Mouse (Mus musculus) testis, adult 2 months (tissue): ENCODE measurements around the gene Armc9. TPM values are rescaled to one million over a fixed set of nuclear protein-coding genes. Genes with fewer than 3 reads are reported as not detected.

ENCODE experiments used
- H3K27ac ChIP-seq: fragments of 200-500 bp; 2 replicates; pipeline ENCODE4 v1.5.1; 2012; ENCODE audit warnings: low read depth, low read length; ENCODE audit not compliant: control insufficient read depth, insufficient read depth
- H3K27me3 ChIP-seq: fragments of 200-500 bp; 2 replicates; pipeline ENCODE4 v1.6.1; 2012; ENCODE audit warnings: mild to moderate bottlenecking, low read length, moderate library complexity; ENCODE audit not compliant: control insufficient read depth, insufficient read depth
- H3K36me3 ChIP-seq: fragments of 200-500 bp; 2 replicates; pipeline ENCODE4 v1.6.1; 2012; ENCODE audit warnings: mild to moderate bottlenecking, low read length; ENCODE audit not compliant: control insufficient read depth, insufficient read depth
- H3K4me1 ChIP-seq: fragments of 200-500 bp; 2 replicates; pipeline ENCODE4 v1.6.1; 2012; ENCODE audit warnings: low read length; ENCODE audit not compliant: control insufficient read depth, insufficient read depth
- H3K4me3 ChIP-seq: fragments of 200-500 bp; 2 replicates; pipeline ENCODE4 v1.5.1; 2012; ENCODE audit warnings: low read depth, mild to moderate bottlenecking, low read length, moderate library complexity, mixed read lengths; ENCODE audit not compliant: control insufficient read depth
- CTCF ChIP-seq: fragments of 200-500 bp; IDR thresholded peaks from 2 replicates; pipeline ENCODE4 v1.5.1; 2012; ENCODE audit warnings: low read depth, mild to moderate bottlenecking, inconsistent platforms, low read length, moderate library complexity; ENCODE audit not compliant: control insufficient read depth, insufficient read depth, insufficient replicate concordance
- POLR2A ChIP-seq: fragments of 200-500 bp; IDR thresholded peaks from 2 replicates; pipeline ENCODE4 v1.6.1; 2012; ENCODE audit warnings: low read depth, mild to moderate bottlenecking, inconsistent platforms, low read length, moderate library complexity; ENCODE audit not compliant: control insufficient read depth
- polyA plus RNA-seq: library from polyadenylated mRNA; depleted of rRNA; stranded (reverse); fragments of >200 nt; gene quantifications from 2 replicates; pipeline ENCODE4 v1.2.3, GENCODE M21; 2012

The Armc9 gene
- polyA plus RNA-seq, 1 experiment, result 36.5 TPM

DNA sequence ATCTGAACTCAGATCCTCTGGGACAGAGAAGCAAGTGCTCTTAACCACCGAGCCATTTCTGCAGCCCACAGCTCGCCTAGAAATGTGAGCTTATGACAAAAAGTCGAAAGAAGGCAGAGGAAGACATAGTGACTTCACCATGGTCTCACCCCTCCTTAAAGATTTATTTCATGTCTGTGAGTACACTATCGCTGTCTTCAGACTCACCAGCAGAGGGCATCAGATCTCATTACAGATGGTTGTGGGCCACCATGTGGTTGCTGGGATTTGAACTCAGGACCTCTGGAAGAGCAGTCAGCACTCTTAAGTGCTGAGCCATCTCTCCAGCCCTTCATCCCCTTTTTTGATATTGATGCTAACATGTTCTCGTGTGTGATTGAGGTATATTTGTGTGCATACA is 20.0 kb downstream of the Armc9 start:
- no peak overlapping the region for H3K4me3 ChIP-seq
- no peaks in the 10 kb centered on the region for H3K4me1 ChIP-seq
- no peaks in the 10 kb centered on the region for H3K27me3 ChIP-seq
- H3K36me3 ChIP-seq, result peaks cover 3% of the 10 kb centered on the region
- H3K27ac ChIP-seq, result no peak overlapping the region
- TF ChIP-seq POLR2A, result no peak
- no peak for TF ChIP-seq CTCF

DNA sequence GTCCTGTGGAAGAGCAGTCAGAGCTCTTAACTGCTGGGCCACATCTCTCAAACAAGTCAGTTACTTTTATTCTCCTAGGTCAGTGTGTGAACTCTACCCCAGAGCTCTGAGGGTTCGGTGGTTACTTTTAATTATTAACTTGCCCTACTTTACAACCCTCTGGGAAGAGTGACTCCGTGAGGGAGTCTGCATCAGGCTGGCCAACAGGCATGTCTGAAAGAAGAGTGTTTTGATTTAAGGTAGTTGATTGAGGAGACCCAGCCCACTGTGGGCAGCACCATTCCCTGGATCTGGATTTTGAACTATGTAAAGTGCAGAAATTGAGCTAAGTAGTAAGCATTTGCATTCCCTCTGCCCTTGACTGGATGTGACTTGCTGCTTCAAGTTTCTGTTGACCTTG is 21.5 kb downstream of the Armc9 start:
- H3K27me3 ChIP-seq, result no peaks in the 10 kb centered on the region
- TF ChIP-seq CTCF (no peak), POLR2A (no peak)
- no peak overlapping the region for H3K4me3 ChIP-seq
- no peaks in the 10 kb centered on the region for H3K4me1 ChIP-seq
- H3K36me3 ChIP-seq, result peaks cover 3% of the 10 kb centered on the region
- no peak overlapping the region for H3K27ac ChIP-seq

DNA sequence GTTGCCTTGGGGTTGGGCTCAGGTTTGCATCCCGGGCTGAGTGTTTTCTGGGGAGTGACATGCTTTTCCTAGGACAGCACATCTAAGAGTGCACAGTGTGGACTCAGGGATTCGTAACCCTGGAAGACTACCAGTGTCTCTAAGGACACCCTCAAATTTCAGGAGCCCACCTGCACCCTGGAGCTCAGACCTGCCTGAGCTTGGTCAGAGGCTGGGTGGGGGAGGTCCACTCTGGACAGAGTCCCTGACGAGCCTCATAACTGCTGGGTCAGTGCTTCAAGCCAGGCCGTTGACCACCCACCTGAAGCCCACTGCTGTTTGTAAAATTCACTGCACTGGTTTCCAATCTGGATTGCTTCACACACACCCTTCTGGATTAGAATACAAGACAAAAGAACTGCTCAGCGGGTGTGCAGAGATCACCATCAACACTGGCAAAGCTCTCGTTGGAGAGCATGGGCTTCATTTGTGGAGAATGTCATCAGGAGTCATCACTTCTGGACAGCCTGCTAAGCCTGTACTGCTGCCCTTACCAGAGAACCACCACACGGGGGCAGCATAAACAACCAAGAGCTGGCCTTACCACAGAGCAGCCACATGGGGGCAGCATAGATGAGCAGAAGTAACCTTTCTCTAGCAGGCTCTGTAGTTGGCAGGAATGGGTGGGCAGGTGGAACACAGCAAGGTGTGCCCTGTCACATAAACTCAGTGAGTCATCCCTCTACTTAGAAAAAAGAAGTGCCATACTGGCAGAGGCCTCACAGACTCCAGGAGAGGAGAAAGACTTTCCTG is 24.1 kb downstream of the Armc9 start:
- H3K27ac ChIP-seq, result no peak overlapping the region
- no peaks in the 10 kb centered on the region for H3K27me3 ChIP-seq
- H3K4me3 ChIP-seq, result no peak overlapping the region
- peak; percentile 97 for TF ChIP-seq CTCF
- TF ChIP-seq POLR2A, result no peak
- H3K4me1 ChIP-seq, result no peaks in the 10 kb centered on the region
- H3K36me3 ChIP-seq, result peaks cover 1% of the 10 kb centered on the region; the same call in 1 of the 2 replicates

DNA sequence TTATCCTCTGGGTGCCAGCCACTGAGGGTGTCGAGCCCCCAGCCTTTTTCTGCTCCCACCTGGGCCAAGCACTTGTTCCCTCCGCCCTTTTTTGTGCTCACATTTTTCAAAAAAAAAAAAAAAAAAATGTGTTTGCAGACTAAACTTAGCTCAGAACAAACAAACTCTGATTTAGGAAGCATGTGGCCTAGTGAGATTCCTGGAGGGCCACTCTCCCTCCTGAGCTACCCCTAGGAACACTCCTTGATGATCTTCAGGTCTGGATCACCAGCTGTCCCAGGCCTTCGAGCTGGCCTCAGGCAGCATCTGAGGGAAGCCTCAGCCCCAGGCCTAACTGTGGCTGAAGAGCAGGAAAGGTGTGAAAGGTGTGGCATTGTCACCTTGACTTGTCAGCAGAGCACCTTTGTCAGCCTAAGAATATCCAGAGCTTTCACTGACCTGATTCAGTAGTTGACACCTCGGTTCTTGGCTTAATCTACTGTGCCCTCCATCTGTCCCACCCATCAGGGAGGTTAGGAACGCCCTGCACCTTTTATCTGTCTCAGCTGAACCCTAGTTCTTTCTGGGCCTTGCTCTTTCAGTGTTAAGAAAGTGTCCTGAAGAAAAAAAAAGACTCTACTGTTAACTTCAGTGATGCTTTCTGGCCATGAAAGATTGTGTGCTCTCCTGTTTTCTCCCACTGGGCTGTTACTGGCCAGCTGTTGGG is 27.6 kb downstream of the Armc9 start:
- no peak overlapping the region for H3K27ac ChIP-seq
- H3K4me3 ChIP-seq, result no peak overlapping the region
- H3K4me1 ChIP-seq, result no peaks in the 10 kb centered on the region
- H3K36me3 ChIP-seq, result peaks cover 1% of the 10 kb centered on the region; the same call in 1 of the 2 replicates
- H3K27me3 ChIP-seq, result no peaks in the 10 kb centered on the region
- TF ChIP-seq POLR2A, result no peak
- TF ChIP-seq CTCF, result no peak

DNA sequence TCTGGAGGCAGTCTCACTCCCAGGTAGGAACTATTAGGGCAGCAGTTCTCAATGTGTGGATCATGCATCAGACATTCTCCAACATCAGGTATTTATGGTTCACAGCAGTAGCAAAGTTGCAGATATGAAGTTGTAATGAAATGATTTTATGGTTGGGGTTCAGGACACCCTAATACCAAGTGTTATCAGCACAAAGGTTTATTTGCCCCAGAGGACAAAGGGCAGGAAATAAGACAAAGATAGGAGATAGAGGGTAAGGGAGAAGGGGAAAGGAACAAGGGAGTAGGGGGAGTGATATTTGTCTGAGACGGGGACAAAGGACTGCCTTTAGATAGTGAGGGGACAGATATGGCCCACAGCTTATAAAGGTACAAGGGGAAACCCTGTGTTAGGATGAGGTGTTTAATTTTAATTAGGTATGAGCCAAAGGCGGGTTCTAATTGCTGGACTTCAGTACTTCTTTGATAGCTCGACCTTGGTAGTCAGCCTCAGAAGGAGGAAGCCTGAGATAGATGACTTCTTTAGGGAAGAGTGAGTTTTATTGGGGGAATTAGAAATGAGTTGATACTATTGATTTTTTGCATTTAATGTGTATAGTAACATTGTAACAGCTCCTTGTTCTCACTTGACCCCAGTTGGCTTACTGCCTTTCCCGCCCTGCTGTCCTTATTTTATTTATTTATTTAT is 29.1 kb downstream of the Armc9 start:
- Histone ChIP-seq H3K36me3 (peaks cover 1% of the 10 kb centered on the region; the same call in 1 of the 2 replicates), H3K27me3 (no peaks in the 10 kb centered on the region), H3K4me3 (no peak overlapping the region), H3K4me1 (no peaks in the 10 kb centered on the region), H3K27ac (no peak overlapping the region)
- no peak for TF ChIP-seq CTCF
- TF ChIP-seq POLR2A, result no peak

DNA sequence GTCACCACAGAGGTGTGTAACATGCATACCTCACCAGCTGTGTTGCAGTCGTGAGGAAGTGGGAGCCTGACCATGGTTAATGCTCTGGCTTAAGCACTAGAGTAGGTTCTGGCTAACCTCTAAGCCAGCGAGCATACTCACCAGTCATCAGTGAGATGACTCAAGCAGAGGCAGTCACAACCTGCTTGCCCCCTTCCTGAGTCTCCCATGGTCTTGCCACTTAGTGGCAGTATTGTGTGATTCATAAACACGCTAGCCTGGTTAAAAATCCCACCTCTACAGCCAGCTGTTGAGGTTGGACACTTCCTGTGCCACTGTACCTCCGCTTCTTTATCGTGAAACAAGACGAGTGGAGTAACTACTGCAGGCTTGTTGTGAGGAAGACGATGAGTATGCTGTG is 32.2 kb downstream of the Armc9 start:
- H3K27ac ChIP-seq, result no peak overlapping the region
- TF ChIP-seq POLR2A (no peak), CTCF (no peak)

DNA sequence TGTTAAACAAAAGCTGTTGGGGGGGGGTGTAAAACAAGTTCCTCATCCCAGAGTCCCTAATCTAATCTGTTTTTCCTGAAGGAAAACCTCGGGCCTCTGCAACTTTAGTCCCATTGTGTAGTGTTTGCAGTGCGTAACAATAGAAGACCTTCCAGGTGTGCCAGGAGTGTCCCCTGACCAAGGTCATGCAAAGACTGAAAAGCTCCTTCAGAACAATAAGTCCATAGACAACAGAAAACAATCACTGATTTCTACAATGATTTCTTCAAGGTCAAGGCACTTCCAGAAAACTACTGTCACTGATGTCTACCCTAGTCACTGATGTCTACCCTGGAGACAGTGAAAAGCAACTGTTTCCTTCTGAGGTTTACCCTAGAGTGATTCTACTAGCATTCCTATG is 33.3 kb downstream of the Armc9 start:
- Histone ChIP-seq H3K27me3 (no peaks in the 10 kb centered on the region), H3K4me3 (no peak overlapping the region), H3K27ac (no peak overlapping the region; the same call in 1 of the 2 replicates), H3K4me1 (no peaks in the 10 kb centered on the region), H3K36me3 (peaks cover 3% of the 10 kb centered on the region)
- TF ChIP-seq CTCF (no peak), POLR2A (no peak)

More for the DNA sequence above, 32.2 kb downstream of the Armc9 start:
- no peaks in the 10 kb centered on the region for H3K27me3 ChIP-seq
- peaks cover 3% of the 10 kb centered on the region for H3K36me3 ChIP-seq
- no peak overlapping the region for H3K4me3 ChIP-seq
- H3K4me1 ChIP-seq, result no peaks in the 10 kb centered on the region
